Mouse (Mus musculus): Measurements from ENCODE around the gene Btbd6. TPM values are rescaled to one million over a fixed set of nuclear protein-coding genes. Genes with fewer than 3 reads are reported as not detected.
A peak's percentile ranks its signal among the peaks of the same experiment; 100 is the strongest.

The Btbd6 gene
- total and polyA plus RNA-seq, 2 experiments from 2014 or later: 58.4 to 81.6 TPM

DNA sequence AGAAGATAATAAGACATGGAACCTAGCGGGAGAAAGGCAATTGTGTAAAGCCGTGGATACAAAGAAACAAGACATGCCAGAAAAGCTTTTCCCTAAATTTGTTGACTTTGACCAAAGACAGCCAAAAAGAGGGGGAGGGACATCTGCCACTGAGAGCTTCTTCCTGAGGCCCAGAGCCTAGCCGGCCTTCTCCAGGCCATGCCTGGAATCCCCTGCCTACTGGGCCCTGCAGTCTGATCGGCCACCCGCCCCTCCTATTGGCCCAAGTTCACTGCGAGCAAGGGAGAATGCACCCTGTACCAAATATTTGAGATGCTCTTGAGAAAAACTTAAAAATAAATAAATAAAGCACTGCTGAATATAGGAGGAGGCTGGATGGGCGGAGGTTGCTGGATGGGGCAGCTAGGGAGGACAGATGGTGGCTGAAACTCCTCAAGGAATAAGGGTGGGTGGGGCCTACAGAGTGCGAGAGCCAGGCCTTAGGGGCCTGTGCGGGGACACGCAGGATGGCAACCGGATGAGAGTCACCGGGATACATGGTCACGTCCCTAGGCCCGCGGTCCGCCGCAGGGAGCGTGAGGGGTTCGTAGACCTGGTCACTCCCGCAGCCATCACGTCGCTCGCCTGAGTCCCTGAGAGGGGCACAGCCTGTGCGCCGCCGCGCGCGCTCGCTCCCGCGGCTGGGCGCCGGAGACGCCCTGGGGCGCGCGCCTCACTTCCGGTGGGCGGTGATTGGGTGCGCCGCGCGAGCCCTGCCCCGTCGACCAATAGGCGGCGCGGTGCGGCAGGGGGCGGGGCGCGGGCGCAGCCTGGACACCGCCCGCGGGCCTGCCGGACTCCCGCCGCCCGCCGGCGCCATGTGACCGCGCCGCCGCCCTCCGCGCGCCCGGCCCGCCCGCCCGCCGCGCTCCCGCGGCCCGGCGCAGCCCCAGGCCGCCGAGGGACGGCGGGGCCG lies 37.6 kb downstream of the Btbd6 start, which contains the start of gene Pacs2:
Gene Pacs2 (plus strand): TSS at position 905 of the 955 bp plus-strand sequence.
- 3% methylated on average over 38 of the region's 85 CpGs for WGBS
- Histone ChIP-seq H3K4me2 (ENCODE audit: low read depth, low read length, poor library complexity, severe bottlenecking) (peak within 1 kb of the TSS; percentile 82), H3K4me3 (ENCODE audit: low read depth, low read length) (peak within 1 kb of the TSS; percentile 100), H3K4me1 (ENCODE audit: insufficient read depth, low read length) (peaks cover 15% of the 10 kb centered on the region; the same call in 1 of the 2 replicates), H3K9ac (replicated peaks; ENCODE audit: low read length, poor library complexity, severe bottlenecking) (peak within 1 kb of the TSS; percentile 91), H3K36me3 (ENCODE audit: insufficient read depth, low read length) (no peaks in the 10 kb centered on the region), H3K27ac (ENCODE audit: low read depth, low read length) (peak within 1 kb of the TSS; percentile 76), H3K27me3 (ENCODE audit: insufficient read depth, low read length) (no peaks in the 10 kb centered on the region), H3K9me3 (ENCODE audit: low read length) (no peaks in the 10 kb centered on the region)
- DNase-seq (ENCODE audit: low spot score) (peak; percentile 96), ATAC-seq (ENCODE audit: low FRiP score) (peak; percentile 92)
- no peak for TF ChIP-seq CTCF (IDR thresholded peaks at IDR 0.05)

- peak; percentile 20 for DNase-seq (ENCODE audit: low spot score)
- peak; percentile 42; the same call in 1 of the 2 replicates for ATAC-seq (ENCODE audit: low FRiP score)
- no peak for TF ChIP-seq CTCF (IDR thresholded peaks at IDR 0.05)
Observed at GRCm38 (mm10) chr12:113014561-113015556, 38.6 kb downstream of the Btbd6 start.

GRCm38 (mm10) chr12:113015956-113016355 lies 39.7 kb downstream of the Btbd6 start:
- TF ChIP-seq CTCF (IDR thresholded peaks at IDR 0.05): no peak
- 70% methylated on average over 4 of the region's 4 CpGs for WGBS
- peak overlapping the region; percentile 82 for H3K4me2 ChIP-seq (ENCODE audit: low read depth, low read length, poor library complexity, severe bottlenecking)
- no peak overlapping the region for H3K27ac ChIP-seq (ENCODE audit: low read depth, low read length)
- H3K36me3 ChIP-seq (ENCODE audit: insufficient read depth, low read length): no peaks in the 10 kb centered on the region
- no peak overlapping the region for H3K9ac ChIP-seq (replicated peaks; ENCODE audit: low read length, poor library complexity, severe bottlenecking)
- no peaks in the 10 kb centered on the region for H3K27me3 ChIP-seq (ENCODE audit: insufficient read depth, low read length)
- DNase-seq (ENCODE audit: low spot score) (no peak), ATAC-seq (ENCODE audit: low FRiP score) (no peak)
- no peaks in the 10 kb centered on the region for H3K9me3 ChIP-seq (ENCODE audit: low read length)
- peaks cover 15% of the 10 kb centered on the region; the same call in 1 of the 2 replicates for H3K4me1 ChIP-seq (ENCODE audit: insufficient read depth, low read length)
- H3K4me3 ChIP-seq (ENCODE audit: low read depth, low read length): peak overlapping the region; percentile 100; the same call in 1 of the 2 replicates

More at GRCm38 (mm10) chr12:113014561-113015556, 38.6 kb downstream of the Btbd6 start:
- no peaks in the 10 kb centered on the region for H3K27me3 ChIP-seq (ENCODE audit: insufficient read depth, low read length)
- H3K4me1 ChIP-seq (ENCODE audit: insufficient read depth, low read length): peaks cover 15% of the 10 kb centered on the region; the same call in 1 of the 2 replicates
- H3K4me2 ChIP-seq (ENCODE audit: low read depth, low read length, poor library complexity, severe bottlenecking): peak overlapping the region; percentile 82
- no peaks in the 10 kb centered on the region for H3K36me3 ChIP-seq (ENCODE audit: insufficient read depth, low read length)
- no peaks in the 10 kb centered on the region for H3K9me3 ChIP-seq (ENCODE audit: low read length)
- peak overlapping the region; percentile 100 for H3K4me3 ChIP-seq (ENCODE audit: low read depth, low read length)
- peak overlapping the region; percentile 91 for H3K9ac ChIP-seq (replicated peaks; ENCODE audit: low read length, poor library complexity, severe bottlenecking)
- H3K27ac ChIP-seq (ENCODE audit: low read depth, low read length): peak overlapping the region; percentile 76
- WGBS: under 1% methylated on average over 53 of the region's 64 CpGs

DNA sequence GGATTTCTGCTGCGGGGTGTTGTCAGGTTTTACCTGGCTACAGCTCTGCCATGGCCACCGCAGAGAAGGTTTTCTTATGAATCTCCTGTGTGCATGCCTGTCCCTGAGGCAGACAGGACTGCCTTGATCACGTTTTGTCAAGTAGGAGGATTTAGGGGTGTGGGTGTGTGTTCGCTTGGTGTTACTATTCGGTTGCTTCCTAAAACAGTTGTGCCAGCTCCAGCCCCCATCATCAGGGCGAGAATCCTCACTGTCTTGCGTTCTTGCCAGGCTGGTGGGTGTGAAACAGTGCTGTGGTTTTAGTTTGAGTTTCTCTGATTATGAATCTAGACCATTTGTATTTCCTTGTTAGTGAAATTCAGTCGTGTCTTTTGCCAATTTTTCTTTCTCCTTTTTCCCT lies 40.7 kb downstream of the Btbd6 start:
- 71% methylated on average over 8 of the region's 8 CpGs for WGBS
- H3K27me3 ChIP-seq (ENCODE audit: insufficient read depth, low read length): no peaks in the 10 kb centered on the region
- peak overlapping the region; percentile 32 for H3K4me2 ChIP-seq (ENCODE audit: low read depth, low read length, poor library complexity, severe bottlenecking)
- no peak for DNase-seq (ENCODE audit: low spot score)
- H3K4me1 ChIP-seq (ENCODE audit: insufficient read depth, low read length): peaks cover 15% of the 10 kb centered on the region; the same call in 1 of the 2 replicates
- H3K9ac ChIP-seq (replicated peaks; ENCODE audit: low read length, poor library complexity, severe bottlenecking): no peak overlapping the region
- H3K36me3 ChIP-seq (ENCODE audit: insufficient read depth, low read length): no peaks in the 10 kb centered on the region
- no peak overlapping the region for H3K4me3 ChIP-seq (ENCODE audit: low read depth, low read length)
- ATAC-seq (ENCODE audit: low FRiP score): no peak
- TF ChIP-seq CTCF (IDR thresholded peaks at IDR 0.05): no peak
- H3K27ac ChIP-seq (ENCODE audit: low read depth, low read length): no peak overlapping the region
- H3K9me3 ChIP-seq (ENCODE audit: low read length): no peaks in the 10 kb centered on the region

DNA sequence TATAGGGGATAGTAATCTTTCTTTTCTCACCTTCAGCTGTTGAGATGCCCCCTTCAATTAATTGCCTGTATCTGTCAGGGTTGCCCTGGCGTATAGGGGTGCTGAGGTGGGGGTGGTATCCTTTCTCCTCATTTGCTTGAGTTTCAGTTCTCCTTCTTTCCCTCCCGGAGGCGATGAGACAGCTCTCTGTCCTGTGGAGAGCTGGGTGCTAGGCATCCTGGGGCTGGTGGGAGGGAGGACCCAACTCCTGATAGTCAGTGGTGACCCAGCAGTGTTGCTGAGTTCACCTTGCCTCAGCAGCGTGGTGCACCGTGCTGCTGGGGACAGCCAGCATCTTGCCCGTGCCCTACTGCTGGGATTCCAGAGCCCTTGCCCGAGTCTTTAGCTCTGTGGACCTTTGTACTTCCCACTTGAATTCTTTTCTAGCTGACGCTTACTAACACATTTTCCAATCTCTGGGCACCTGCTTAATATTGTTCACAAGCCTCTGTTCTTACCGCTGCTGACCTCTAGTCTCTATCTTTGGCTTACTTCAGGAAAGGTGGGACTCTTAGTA lies 41.2 kb downstream of the Btbd6 start:
- ATAC-seq (ENCODE audit: low FRiP score): no peak
- no peaks in the 10 kb centered on the region for H3K27me3 ChIP-seq (ENCODE audit: insufficient read depth, low read length)
- TF ChIP-seq CTCF (IDR thresholded peaks at IDR 0.05): no peak
- no peak overlapping the region for H3K9ac ChIP-seq (replicated peaks; ENCODE audit: low read length, poor library complexity, severe bottlenecking)
- H3K4me2 ChIP-seq (ENCODE audit: low read depth, low read length, poor library complexity, severe bottlenecking): no peak overlapping the region
- no peaks in the 10 kb centered on the region for H3K36me3 ChIP-seq (ENCODE audit: insufficient read depth, low read length)
- WGBS: 82% methylated on average over 9 of the region's 9 CpGs
- H3K4me3 ChIP-seq (ENCODE audit: low read depth, low read length): no peak overlapping the region
- H3K4me1 ChIP-seq (ENCODE audit: insufficient read depth, low read length): peaks cover 15% of the 10 kb centered on the region; the same call in 1 of the 2 replicates
- no peak overlapping the region for H3K27ac ChIP-seq (ENCODE audit: low read depth, low read length)
- no peaks in the 10 kb centered on the region for H3K9me3 ChIP-seq (ENCODE audit: low read length)
- DNase-seq (ENCODE audit: low spot score): no peak
